Mouse (Mus musculus) hindlimb bud, embryonic 11.5 days (tissue): Measurements from ENCODE around the gene Kpna7.
A peak's percentile ranks its signal among the peaks of the same experiment; 100 is the strongest.
"Not testable (repeated sequence)": the region's sequence is repeated elsewhere in the genome, so short reads cannot be mapped to it uniquely, and the experiment has no call there.

ENCODE experiments used
- DNase-seq: peaks from one replicate; pipeline ENCODE4 v3.0.0-alpha.2; 2012; ENCODE audit warnings: low read depth, low spot score; ENCODE audit errors: extremely low spot score

The Kpna7 gene

GRCm38 (mm10) chr5:145104328-145104727, 20.5 kb upstream of the Kpna7 start:
- DNase-seq = no peak

DNA sequence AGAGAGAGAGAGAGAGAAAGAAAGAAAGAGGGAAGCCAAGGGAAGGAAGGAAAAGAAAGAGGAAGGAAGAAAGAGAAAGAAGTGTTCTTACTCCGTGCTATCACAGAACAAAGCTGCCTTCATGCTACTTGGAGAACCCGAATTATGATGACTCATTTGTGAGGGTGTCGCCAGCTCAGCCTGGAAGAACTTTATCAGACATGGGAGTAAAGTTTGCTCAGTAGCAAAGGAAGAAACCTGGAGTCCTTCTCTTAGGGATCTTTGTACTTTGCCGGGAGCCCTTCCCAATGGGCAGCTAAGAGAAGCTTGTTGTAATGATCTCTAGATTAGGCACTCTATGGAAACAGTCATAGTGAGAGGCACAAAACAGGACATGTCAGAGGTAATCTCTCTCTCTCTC, 18.9 kb upstream of the Kpna7 start:
- DNase-seq = no peak

DNA sequence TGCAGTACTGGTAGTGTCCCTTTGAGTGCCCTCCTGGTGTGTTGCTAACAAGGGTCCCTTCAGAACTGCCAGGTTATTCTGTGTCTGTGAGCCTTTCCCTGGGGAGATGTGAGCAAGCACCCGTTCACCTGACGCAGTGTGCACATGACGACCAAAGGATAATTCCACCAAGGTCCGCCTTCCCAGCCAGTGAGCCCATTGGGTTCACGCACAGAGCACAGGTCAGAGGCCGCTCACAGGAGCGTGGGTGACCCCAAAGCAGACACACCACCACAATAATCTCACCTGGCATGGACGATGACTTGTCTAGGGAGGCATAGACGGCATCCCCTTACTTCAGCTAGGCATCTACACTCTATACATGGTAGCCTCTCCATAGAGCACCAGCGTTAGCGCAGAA, 17.6 kb upstream of the Kpna7 start:
- DNase-seq = not testable (repeated sequence)

GRCm38 (mm10) chr5:145100960-145101359, 17.1 kb upstream of the Kpna7 start:
- no peak for DNase-seq

DNA sequence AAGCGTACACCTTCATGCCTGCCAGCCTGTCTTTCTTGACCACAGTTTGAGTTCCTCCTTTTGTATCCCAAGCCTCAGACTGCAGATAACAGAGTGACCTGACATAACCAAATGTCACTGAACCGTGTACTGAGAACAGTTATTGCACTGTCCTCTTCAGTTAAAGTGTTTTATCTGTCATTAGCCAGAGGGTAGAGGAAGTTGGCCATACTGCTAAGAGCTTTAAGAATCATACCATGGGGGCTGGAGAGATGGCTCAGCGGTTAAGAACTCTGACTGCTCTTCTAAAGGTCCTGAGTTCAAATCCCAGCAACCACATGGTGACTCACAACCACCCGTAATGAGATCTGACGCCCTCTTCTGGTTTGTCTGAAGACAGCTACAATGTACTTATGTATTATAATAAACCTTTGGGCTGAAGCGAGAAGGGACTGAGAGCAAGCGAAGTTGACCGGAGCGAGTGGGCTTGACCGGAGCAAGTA, 14.6 kb upstream of the Kpna7 start:
- no peak for DNase-seq

GRCm38 (mm10) chr5:145096195-145096594, 12.4 kb upstream of the Kpna7 start:
- DNase-seq = no peak

DNA sequence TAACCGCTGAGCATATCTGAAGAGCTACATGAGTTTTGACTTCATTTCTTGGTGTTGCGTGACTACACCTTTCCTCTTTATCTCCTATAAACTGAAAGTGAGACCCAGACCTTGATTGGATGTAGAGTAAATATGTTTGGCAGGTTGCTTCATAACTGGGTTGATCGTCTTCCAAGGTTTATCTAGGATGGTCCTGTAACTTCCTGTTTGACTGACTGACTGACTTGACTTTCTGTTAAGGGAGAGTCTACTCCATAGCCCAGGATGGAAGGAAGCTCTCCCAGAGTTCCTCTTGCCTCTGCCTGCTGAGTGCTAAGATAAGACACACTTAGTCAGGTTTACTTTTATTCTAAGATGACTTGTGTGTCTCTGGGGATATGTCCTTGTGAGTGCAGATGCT, 6.0 kb upstream of the Kpna7 start:
- no peak for DNase-seq

- DNase-seq = no peak
Observed at GRCm38 (mm10) chr5:145088186-145088585, 4.4 kb upstream of the Kpna7 start.

GRCm38 (mm10) chr5:145084822-145085221, 992 bp upstream of the Kpna7 start:
- DNase-seq = no peak

DNA sequence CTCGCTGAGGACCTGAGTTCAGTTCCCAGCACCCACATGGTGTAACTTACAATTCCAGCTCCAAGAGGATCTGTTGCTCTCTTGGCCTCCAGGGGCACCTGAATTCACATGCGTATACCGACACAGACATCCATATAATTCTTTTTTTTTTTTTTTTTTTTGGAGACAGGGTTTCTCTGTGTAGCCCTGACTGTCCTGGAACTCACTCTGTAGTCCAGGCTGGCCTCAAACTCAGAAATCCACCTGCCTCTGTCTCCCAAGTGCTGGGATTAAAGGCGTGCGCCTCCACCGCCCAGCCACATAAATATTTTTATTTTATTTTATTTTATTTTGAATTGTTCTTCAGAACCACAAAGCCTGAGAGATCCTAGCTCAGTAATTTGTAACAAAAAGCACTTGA, 629 bp downstream of the Kpna7 start:
- DNase-seq = not testable (repeated sequence)

DNA sequence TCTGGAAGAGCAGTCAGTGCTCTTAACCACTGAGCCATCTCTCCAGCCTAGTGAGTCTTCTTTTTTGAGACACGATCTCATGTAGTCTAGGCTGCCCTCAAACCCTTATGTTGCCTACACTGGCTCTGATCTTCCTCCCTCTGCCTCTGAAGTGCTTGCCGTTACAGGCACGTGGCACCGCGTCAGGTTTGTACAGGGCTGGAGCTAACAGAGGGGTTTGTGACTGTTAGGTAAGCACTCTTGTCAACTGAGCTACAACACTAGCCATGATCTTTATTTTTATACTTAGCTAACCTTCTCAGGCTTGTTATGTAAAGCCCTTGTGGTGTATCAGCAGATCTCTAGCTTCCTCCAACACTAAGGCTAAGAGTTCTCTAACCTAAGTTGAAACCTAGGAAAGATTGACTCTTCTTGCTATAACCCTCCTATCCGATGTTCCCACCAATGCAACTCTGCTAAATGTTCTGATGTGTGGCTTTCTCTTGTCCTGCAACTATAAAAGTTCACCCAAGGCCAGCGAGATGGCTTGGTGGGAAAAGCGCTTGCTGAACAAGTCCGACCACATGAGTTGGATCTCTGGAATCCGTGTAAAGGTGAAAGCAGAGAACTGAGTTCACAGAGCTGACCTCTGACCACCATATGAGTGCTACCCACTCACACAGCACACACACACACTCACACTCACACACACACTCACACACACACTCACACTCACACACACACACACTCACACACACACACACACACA, 1.8 kb downstream of the Kpna7 start:
- DNase-seq = no peak

GRCm38 (mm10) chr5:145075081-145075480, 8.7 kb downstream of the Kpna7 start:
- no peak for DNase-seq

GRCm38 (mm10) chr5:145071342-145071741, 12.5 kb downstream of the Kpna7 start:
- DNase-seq = no peak

DNA sequence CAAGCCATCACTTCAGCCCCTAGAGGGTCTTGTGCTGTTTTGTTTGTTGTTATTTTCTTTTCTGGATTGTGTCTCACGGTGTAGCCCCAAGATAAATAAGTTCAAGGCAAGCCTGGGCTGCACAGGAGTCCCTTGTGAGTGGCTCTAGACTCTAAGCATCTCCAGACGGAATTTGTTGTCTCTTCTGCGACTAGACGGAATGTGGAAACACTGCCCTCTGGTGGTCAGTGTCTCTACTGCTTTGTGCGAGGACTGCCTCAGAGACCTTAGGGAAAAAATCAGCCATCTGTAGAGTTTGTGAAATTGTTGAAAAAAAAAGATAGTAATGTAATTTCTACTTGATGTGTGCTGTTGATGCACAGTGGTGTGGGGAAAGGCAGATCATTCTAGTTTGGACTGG, 14.1 kb downstream of the Kpna7 start:
- DNase-seq = peak; percentile 72

DNA sequence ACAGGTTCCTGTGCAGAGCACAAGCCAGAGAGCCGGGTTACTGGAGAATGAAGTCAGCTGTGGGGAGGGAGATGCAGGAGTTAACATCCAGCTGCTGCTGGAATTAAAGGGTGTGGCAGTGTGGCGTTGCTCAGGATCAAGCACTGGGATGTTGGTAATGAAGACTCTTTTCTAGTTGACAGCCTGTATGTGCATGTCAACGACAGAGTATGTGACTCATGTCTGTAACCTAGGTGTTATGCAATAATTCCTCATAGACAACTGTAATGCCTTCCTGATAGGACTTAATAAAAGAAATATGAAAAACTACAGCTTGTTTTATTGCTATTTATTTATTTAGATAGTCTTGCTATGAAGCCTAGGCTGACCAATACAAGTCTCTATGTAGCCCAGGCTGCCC, 15.0 kb downstream of the Kpna7 start:
- no peak for DNase-seq

- DNase-seq = no peak
Observed at GRCm38 (mm10) chr5:145064765-145065340, 19.0 kb downstream of the Kpna7 start.

- DNase-seq = no peak
Observed at GRCm38 (mm10) chr5:145059524-145059923, 24.3 kb downstream of the Kpna7 start.

- no peak for DNase-seq
Observed at GRCm38 (mm10) chr5:145058722-145059121, 25.1 kb downstream of the Kpna7 start.

- DNase-seq = no peak
Observed at GRCm38 (mm10) chr5:145057907-145058306, 25.9 kb downstream of the Kpna7 start.

- not testable (repeated sequence) for DNase-seq
Observed at GRCm38 (mm10) chr5:145054187-145054586, 29.6 kb downstream of the Kpna7 start.

- not testable (repeated sequence) for DNase-seq
Observed at GRCm38 (mm10) chr5:145042690-145043089, 41.1 kb downstream of the Kpna7 start, which contains the start of gene 1700018F24Rik. 1700018F24Rik (plus strand) TSS chr5:145042990.

DNA sequence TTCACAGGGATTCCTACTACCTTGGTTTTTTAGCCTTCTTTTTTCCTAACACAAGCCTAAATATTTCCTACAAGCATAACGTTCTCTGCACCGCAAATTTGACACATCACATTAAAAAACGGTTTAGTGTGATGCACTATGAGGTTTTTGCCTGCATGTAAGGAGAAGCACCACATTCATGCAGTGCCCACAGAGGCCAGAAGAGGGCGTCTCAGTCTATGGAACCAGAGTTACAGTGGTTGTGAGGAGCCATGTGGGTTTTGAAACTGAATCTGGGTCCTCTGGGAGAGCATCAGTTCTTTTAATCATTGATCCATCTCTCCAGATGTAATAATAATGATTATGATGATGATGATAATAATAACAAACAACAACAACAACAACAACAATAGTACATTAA, 42.2 kb downstream of the Kpna7 start:
- DNase-seq = no peak
